Mouse (Mus musculus) small intestine, adult 2 months (tissue): ENCODE results near the gene Dio1.

Experiments used
- CTCF ChIP-seq: fragments of 200-500 bp; IDR thresholded peaks from 2 replicates; pipeline ENCODE4 v1.5.1; 2012; ENCODE audit warnings: low read depth, mild to moderate bottlenecking, control low read depth, inconsistent platforms, low read length, moderate library complexity, mixed read lengths; ENCODE audit not compliant: insufficient replicate concordance, insufficient read length; ENCODE audit errors: extremely low read depth
- POLR2A ChIP-seq: fragments of 200-500 bp; IDR thresholded peaks from 2 replicates; pipeline ENCODE4 v1.6.1; 2012; ENCODE audit warnings: low read depth, mild to moderate bottlenecking, control low read depth, inconsistent platforms, low read length, moderate library complexity

DNA sequence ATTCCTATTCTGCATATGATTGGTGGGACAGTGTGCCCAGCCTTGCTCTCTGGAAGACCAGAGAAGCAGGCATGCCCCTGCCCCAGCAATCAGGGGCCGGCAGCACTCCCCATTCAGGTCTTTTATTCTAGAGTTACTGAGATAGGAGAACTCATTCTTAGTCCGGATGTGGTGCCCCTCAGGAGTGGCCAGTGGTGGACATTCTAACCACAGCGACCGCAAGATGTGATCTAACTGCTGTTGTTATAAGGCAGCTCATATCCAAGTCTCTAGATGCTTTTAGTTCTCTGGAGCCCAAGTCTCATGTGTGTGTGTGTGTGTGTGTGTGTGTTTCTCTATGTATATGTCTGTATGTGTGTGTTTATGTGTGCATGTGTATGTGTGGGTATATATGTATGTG, 6.6 kb downstream of the Dio1 start:
- no peak for TF ChIP-seq CTCF
- TF ChIP-seq POLR2A = no peak
